Mouse (Mus musculus) lung, postnatal 0 days (tissue): Measurements from ENCODE around the gene Tpra1.

ENCODE experiments used
- CTCF ChIP-seq: IDR thresholded peaks from 2 replicates; pipeline ENCODE4 v1.5.1; 2016; ENCODE audit warnings: antibody characterized with exemption, mild to moderate bottlenecking
- EP300 ChIP-seq: IDR thresholded peaks from 2 replicates; pipeline ENCODE4 v1.6.1; 2016; ENCODE audit warnings: antibody characterized with exemption, mild to moderate bottlenecking, control low read depth

GRCm38 (mm10) chr6:88915510-88915909 lies 13.5 kb downstream of the Tpra1 start:
- TF ChIP-seq EP300 (no peak), CTCF (no peak)
